Mouse (Mus musculus) spleen, adult 2 months (tissue): ENCODE data around the gene Xlr5a. TPM values are rescaled to one million over a fixed set of nuclear protein-coding genes. Genes with fewer than 3 reads are reported as not detected.
"Not testable (repeated sequence)": the region's sequence is repeated elsewhere in the genome, so short reads cannot be mapped to it uniquely, and the experiment has no call there.

Experiments
- DNase-seq, 2 experiments: peaks; one replicate each; pipeline versions ENCODE4 v3.0.0 to v3.0.0-alpha.2; 2012 to 2021; ENCODE audit warnings: low spot score in 2 of 2, low read depth in 1 of 2
- H3K27ac ChIP-seq: fragments of 200-500 bp; 2 replicates; pipeline ENCODE4 v1.5.1; 2012; ENCODE audit warnings: low read length, inconsistent platforms; ENCODE audit not compliant: insufficient read depth
- H3K27me3 ChIP-seq: fragments of 200-500 bp; 2 replicates; pipeline ENCODE4 v1.6.1; 2012; ENCODE audit warnings: mild to moderate bottlenecking, moderate library complexity, low read length, inconsistent platforms; ENCODE audit not compliant: control insufficient read depth, insufficient read depth
- H3K36me3 ChIP-seq: fragments of 200-500 bp; 2 replicates; pipeline ENCODE4 v1.6.1; 2012; ENCODE audit warnings: mild to moderate bottlenecking, low read length, inconsistent platforms; ENCODE audit not compliant: control insufficient read depth, insufficient read depth
- H3K4me1 ChIP-seq: fragments of 200-500 bp; 2 replicates; pipeline ENCODE4 v1.6.1; 2011; ENCODE audit warnings: inconsistent platforms; ENCODE audit not compliant: control insufficient read depth, insufficient read depth, insufficient read length
- H3K4me3 ChIP-seq: fragments of 200-500 bp; 2 replicates; pipeline ENCODE4 v1.5.1; 2011; ENCODE audit warnings: mild to moderate bottlenecking, inconsistent platforms; ENCODE audit not compliant: insufficient read depth, insufficient read length; ENCODE audit errors: extremely low read depth
- CTCF ChIP-seq: fragments of 200-500 bp; IDR thresholded peaks from 2 replicates; pipeline ENCODE4 v1.5.1; 2011; ENCODE audit warnings: mild to moderate bottlenecking, inconsistent platforms; ENCODE audit not compliant: insufficient read depth, insufficient read length, insufficient replicate concordance; ENCODE audit errors: extremely low read depth
- POLR2A ChIP-seq: fragments of 200-500 bp; IDR thresholded peaks from 2 replicates; pipeline ENCODE4 v1.6.1; 2011; ENCODE audit warnings: low read depth, low read length, inconsistent platforms
- WGBS: fragments of 180-500 bp; shearing (Covaris S2); methylation state at CpG from one replicate; pipeline ENCODE4 v1.1.7; 2018; 5-methylcytosine and 5-hydroxymethylcytosine counted together
- polyA plus RNA-seq: library from polyadenylated mRNA; depleted of rRNA; stranded (reverse); fragments of >200 nt; gene quantifications from 2 replicates; pipeline ENCODE4 v1.2.3, GENCODE M21; 2012

Gene Xlr5a
- polyA plus RNA-seq, 1 experiment = not detected

GRCm38 (mm10) chrX:73312522-73312921 lies 19.7 kb upstream of the Xlr5a start:
- 33% methylated on average over 3 of the region's 3 CpGs for WGBS
- Histone ChIP-seq H3K27me3 (no peaks in the 10 kb centered on the region), H3K27ac (no peak overlapping the region), H3K4me3 (no peak overlapping the region), H3K4me1 (no peaks in the 10 kb centered on the region), H3K36me3 (no peaks in the 10 kb centered on the region)
- no peak for TF ChIP-seq CTCF
- no peak for TF ChIP-seq POLR2A
- DNase-seq = peak in 1 of 2 experiments; percentile 5

- H3K4me3 ChIP-seq, H3K27ac ChIP-seq, H3K27me3 ChIP-seq, H3K36me3 ChIP-seq, H3K4me1 ChIP-seq, DNase-seq: not testable (repeated sequence)
- WGBS = 84% methylated on average over 10 of the region's 10 CpGs
Observed at GRCm38 (mm10) chrX:73295745-73296144, 3.0 kb upstream of the Xlr5a start.

GRCm38 (mm10) chrX:73265270-73265669 lies 27.5 kb downstream of the Xlr5a start, which contains the start of gene Xlr3c:
TSS of gene Xlr3c (minus strand) at chrX:73265390.
- H3K27ac ChIP-seq, DNase-seq, H3K4me1 ChIP-seq, H3K27me3 ChIP-seq, H3K4me3 ChIP-seq, H3K36me3 ChIP-seq: not testable (repeated sequence)
- 88% methylated on average over 14 of the region's 14 CpGs for WGBS

- not testable (repeated sequence) for H3K4me1 ChIP-seq, DNase-seq, H3K4me3 ChIP-seq, H3K36me3 ChIP-seq, H3K27me3 ChIP-seq, H3K27ac ChIP-seq
- WGBS = 82% methylated on average over 1 of the region's 2 CpGs
Observed at GRCm38 (mm10) chrX:73262428-73262827, 30.3 kb downstream of the Xlr5a start.

DNA sequence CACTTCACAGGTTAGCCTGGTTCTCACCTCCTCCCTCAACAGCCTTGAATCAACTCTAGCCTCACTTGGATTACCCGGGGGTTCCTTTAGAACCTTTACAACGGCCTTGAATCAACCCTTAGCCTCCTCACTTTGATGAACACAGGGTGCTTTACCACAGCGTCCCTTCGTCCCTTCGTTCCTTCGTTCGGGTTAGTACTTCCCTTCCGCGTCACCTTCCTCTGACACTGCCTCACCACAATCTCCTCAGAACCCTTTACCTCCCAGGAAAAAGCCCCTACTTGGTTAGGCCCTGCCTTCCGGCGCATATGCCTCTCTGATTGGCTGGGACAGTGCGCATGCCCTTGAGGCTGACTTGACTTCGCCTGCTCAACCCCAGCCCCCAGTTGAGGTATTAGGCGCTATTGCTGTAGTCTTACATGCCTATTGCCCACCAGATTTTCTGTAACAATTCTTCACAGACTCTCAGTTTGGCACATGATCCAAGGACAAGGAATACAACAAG lies 49.9 kb downstream of the Xlr5a start, which contains the start of gene Xlr4c:
Xlr4c (minus strand) TSS at position 310 of the 505 bp plus-strand sequence.
- not testable (repeated sequence) for H3K27me3 ChIP-seq, DNase-seq, H3K27ac ChIP-seq, H3K36me3 ChIP-seq, H3K4me1 ChIP-seq
- peak within 1 kb of the TSS; percentile 14; the same call in 1 of the 2 replicates for H3K4me3 ChIP-seq
- 55% methylated on average over 14 of the region's 14 CpGs for WGBS

DNA sequence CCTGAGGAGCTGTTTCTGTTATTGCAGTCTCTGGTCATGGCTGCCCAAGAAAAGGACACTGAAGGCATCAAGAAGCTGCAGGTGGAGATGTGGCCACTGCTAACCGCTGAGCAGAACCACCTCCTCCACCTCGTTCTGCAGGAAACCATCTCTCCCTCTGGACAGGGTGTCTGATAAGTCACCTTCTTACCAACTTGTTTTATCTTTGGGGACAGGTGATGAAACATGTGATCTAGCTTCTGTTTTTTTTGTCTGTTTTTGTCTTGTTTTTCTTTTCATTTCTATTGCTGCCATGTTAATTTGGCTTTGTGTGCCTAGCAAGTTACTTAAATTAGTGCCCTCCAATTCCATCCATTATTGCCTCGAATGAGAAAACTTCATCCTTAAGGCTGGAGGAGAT lies 63.5 kb downstream of the Xlr5a start:
- Histone ChIP-seq H3K27ac (no peak overlapping the region), H3K4me1 (no peaks in the 10 kb centered on the region), H3K4me3 (peak overlapping the region; percentile 64; the same call in 1 of the 2 replicates), H3K36me3 (no peaks in the 10 kb centered on the region), H3K27me3 (no peaks in the 10 kb centered on the region)
- WGBS = 34% methylated on average over 3 of the region's 3 CpGs
- TF ChIP-seq CTCF = no peak
- no peak for TF ChIP-seq POLR2A
- DNase-seq = no peak

DNA sequence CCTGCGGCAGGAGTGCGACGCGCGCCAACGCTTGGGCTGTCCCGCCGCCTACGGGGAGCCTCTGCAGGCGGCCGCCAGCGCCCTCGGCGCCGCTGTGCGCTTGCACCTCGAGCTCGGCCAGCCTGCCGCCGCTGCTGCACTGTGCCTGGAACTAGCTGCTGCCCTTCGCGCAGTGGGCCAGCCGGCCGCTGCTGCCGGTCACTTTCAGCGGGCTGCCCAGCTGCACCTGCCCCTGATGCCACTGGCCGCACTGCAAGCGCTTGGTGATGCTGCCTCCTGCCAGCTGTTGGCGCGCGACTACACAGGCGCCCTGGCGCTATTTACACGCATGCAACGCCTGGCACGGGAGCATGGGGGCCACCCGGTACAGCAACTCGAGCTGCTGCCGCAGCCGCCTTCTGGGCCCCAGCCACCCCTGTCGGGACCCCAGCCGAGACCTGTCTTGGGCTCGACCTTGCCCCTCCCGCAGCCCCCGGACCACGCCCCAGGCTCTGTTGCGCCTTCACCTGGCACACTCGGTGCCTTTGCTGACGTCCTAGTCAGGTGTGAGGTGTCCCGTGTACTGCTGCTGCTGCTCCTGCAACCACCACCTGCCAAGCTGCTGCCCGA lies 64.1 kb downstream of the Xlr5a start:
- Histone ChIP-seq H3K27me3 (no peaks in the 10 kb centered on the region), H3K4me1 (no peaks in the 10 kb centered on the region), H3K36me3 (no peaks in the 10 kb centered on the region), H3K27ac (peak overlapping the region; percentile 92), H3K4me3 (peak overlapping the region; percentile 64)
- DNase-seq = peak in 1 of 2 experiments; percentile 55
- WGBS = 24% methylated on average over 51 of the region's 51 CpGs
- TF ChIP-seq POLR2A (no peak), CTCF (no peak)
